Mouse (Mus musculus) heart, embryonic 13.5 days (tissue): ENCODE data around the gene Ccdc6. TPM values are rescaled to one million over a fixed set of nuclear protein-coding genes. Genes with fewer than 3 reads are reported as not detected.

ENCODE experiments used
- ATAC-seq: fragments of 200-750 bp; cut with Nextera tagmentation; 2 replicates; pipeline ENCODE4 v1.8.0; 2017; ENCODE audit warnings: moderate TSS enrichment; ENCODE audit not compliant: insufficient number of reproducible peaks, low FRiP score, low TSS enrichment; ENCODE audit errors: extremely low read depth
- H3K27ac ChIP-seq: fragments of 300-500 bp; sonication (generic); replicated peaks from 2 replicates; pipeline ENCODE4 v1.5.1; 2015; ENCODE audit warnings: moderate library complexity, mild to moderate bottlenecking, inconsistent platforms
- H3K27me3 ChIP-seq: fragments of 300-500 bp; sonication (generic); replicated peaks from 2 replicates; pipeline ENCODE4 v1.6.1; 2015; ENCODE audit warnings: mild to moderate bottlenecking, inconsistent platforms
- H3K36me3 ChIP-seq: fragments of 300-500 bp; sonication (generic); 2 replicates; pipeline ENCODE4 v1.6.1; 2015; ENCODE audit warnings: mild to moderate bottlenecking, inconsistent platforms
- H3K4me1 ChIP-seq: fragments of 300-500 bp; sonication (generic); 2 replicates; pipeline ENCODE4 v1.6.1; 2015; ENCODE audit warnings: inconsistent platforms
- H3K4me2 ChIP-seq: fragments of 300-500 bp; sonication (generic); 2 replicates; pipeline ENCODE4 v1.6.1; 2015; ENCODE audit warnings: inconsistent platforms, mild to moderate bottlenecking, moderate library complexity
- H3K4me3 ChIP-seq: fragments of 300-500 bp; sonication (generic); 2 replicates; pipeline ENCODE4 v1.5.1; 2015; ENCODE audit warnings: moderate library complexity, mild to moderate bottlenecking, inconsistent platforms
- H3K9ac ChIP-seq: fragments of 300-500 bp; sonication (generic); 2 replicates; pipeline ENCODE4 v1.6.1; 2015; ENCODE audit warnings: inconsistent platforms, mild to moderate bottlenecking, moderate library complexity
- H3K9me3 ChIP-seq: fragments of 300-500 bp; sonication (generic); 2 replicates; pipeline ENCODE4 v1.6.1; 2016; ENCODE audit warnings: inconsistent platforms
- WGBS: fragments of 180-500 bp; shearing (Covaris S2); methylation state at CpG from one replicate; pipeline ENCODE4 v1.1.7; 2015; ENCODE audit warnings: mixed read lengths; 5-methylcytosine and 5-hydroxymethylcytosine counted together
- polyA plus RNA-seq: library from polyadenylated mRNA; unstranded; fragments of >200 nt; fragmentation: Nextera tagmentation; extraction: Ambion mirVana; gene quantifications from 2 replicates; pipeline ENCODE4 v1.2.1, GENCODE M21; 2015

Ccdc6 gene
- polyA plus RNA-seq, 1 experiment from 2014 or later, result 12.5 TPM

DNA sequence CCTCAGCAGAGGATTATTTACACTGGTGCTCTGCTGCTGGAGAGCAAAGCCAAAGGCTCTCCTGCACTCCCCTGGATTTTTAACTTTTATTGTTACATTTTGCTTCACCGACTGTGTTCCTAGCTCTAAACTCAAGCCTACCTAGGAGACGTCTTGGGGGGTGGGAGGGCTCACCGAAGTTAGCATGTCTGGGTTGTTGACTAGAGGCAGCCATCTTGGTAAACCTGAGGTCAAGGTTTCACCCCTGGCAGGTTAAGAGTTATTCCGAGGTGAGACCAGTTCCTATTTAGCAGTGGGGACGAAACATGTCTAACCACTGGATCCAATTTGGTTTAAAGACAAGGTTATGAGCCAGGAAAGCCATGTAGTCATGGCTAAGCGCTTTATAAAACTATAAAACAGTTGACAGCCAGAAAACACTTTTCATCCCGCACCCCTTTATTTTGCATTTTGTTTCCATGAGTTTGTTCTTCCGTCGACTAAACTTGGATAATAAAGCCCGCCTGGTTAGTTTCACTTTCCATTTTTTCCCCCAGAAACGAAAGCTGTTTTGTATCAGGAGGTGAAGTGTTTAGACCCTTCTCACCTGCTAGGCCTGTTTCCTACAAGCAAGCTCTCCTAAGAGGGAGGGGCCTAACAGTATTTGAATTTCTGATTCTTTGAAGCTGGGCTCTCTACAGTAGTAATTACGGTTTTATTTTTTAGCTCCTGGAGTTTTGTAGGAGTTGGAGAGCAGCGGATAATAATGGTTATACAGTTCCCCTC is 1.2 kb upstream of the Ccdc6 start:
- peak overlapping the region; percentile 94 for H3K4me3 ChIP-seq
- WGBS, result 25% methylated on average over 13 of the region's 13 CpGs
- peaks cover 3% of the 10 kb centered on the region for H3K36me3 ChIP-seq
- peak overlapping the region; percentile 81 for H3K4me2 ChIP-seq
- H3K27ac ChIP-seq, result peak overlapping the region; percentile 93
- no peaks in the 10 kb centered on the region for H3K9me3 ChIP-seq
- no peak for ATAC-seq
- H3K4me1 ChIP-seq, result peaks cover 46% of the 10 kb centered on the region
- H3K27me3 ChIP-seq, result no peaks in the 10 kb centered on the region
- peak overlapping the region; percentile 99 for H3K9ac ChIP-seq

DNA sequence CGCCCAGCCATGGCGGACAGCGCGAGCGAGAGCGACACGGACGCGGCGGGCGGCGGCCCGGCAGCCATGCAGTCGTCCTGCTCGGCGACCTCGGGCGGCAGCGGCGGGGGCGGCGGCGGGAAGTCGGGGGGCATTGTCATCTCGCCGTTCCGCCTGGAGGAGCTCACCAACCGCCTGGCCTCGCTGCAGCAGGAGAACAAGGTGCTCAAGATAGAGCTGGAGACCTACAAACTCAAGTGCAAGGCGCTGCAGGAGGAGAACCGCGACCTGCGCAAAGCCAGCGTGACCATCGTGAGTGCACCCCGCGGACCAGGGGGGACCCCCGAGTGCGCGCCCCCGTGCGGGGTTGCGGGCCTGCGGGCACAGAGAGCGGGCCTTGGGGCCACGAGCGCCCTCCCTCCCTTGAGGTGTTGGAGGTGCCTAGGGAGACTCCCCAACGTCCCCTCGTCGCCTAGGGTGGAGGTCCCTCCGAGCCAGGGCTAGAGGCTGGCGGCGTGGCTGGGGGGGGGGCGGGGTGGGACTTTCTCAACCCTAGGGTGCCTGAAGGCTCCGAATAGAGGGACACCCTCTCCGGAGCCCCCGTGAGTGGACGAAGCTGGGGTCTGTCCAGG is 475 bp downstream of the Ccdc6 start:
- H3K4me2 ChIP-seq, result peak overlapping the region; percentile 81
- under 1% methylated on average over 41 of the region's 58 CpGs for WGBS
- ATAC-seq, result peak; percentile 25; the same call in 1 of the 2 replicates
- H3K36me3 ChIP-seq, result peaks cover 20% of the 10 kb centered on the region
- peak overlapping the region; percentile 94 for H3K4me3 ChIP-seq
- peak overlapping the region; percentile 99 for H3K9ac ChIP-seq
- peak overlapping the region; percentile 93 for H3K27ac ChIP-seq
- H3K4me1 ChIP-seq, result peaks cover 46% of the 10 kb centered on the region
- H3K27me3 ChIP-seq, result no peaks in the 10 kb centered on the region
- H3K9me3 ChIP-seq, result 0 out of 2 replicates have a peak, but pooled peaks cover 11% of the 10 kb centered on the region

DNA sequence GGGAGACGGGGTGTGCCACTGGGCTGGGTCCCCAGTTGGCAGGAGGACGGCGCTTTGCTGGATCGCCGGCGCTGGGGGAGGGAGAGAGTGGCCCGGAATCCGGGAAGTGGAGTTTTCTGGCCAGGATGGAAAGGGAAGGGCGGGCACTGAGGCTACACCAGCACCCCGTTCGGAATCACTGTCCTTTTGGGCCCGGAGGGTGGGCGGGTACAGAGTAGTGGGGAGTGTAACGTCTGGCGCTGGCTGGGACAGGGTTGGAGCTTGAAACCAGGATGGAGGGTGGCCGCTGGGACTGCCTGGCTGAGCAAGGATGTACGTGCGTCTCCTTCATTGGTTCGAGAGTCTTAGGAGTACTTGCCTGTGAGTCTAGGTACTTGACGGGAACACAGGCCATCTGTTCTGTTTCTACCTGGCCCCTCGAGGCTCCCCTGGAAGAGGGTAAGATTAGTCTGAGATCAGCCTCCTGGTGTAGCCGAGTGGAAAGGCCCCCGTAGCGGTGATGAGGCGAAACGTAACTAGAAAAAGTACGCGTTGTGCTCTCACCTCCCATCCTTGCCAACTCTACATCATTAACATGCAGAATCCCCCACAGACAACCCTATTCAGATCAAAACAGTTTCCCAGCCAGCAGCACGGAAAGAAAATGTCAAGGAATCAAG is 1.1 kb downstream of the Ccdc6 start:
- Histone ChIP-seq H3K4me3 (peak overlapping the region; percentile 94), H3K4me1 (peaks cover 46% of the 10 kb centered on the region), H3K27ac (peak overlapping the region; percentile 93), H3K9ac (peak overlapping the region; percentile 99), H3K36me3 (peaks cover 24% of the 10 kb centered on the region), H3K27me3 (no peaks in the 10 kb centered on the region), H3K9me3 (0 out of 2 replicates have a peak, but pooled peaks cover 13% of the 10 kb centered on the region), H3K4me2 (peak overlapping the region; percentile 81)
- ATAC-seq, result peak; percentile 7; the same call in 1 of the 2 replicates
- under 1% methylated on average over 29 of the region's 29 CpGs for WGBS

DNA sequence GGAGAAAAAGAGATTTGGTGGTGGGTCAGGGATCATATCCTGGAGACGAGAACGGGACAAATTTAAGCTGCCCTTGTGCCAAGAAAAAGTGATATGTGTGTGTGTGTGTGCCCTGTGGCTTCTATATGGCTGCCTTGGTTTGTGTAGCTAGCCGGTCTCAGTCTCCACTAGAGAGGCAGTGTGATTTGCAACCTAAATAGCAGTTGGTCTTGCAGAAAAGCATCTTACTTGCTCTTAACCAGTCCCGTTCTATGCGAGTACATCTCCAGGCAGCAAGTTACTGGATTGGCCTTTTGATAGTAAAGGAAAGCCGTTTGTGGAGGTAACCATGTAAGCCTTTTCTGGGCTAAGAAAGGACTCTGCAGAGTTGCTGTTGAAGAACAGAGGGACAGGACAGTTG is 1.7 kb downstream of the Ccdc6 start:
- ATAC-seq, result no peak
- peaks cover 49% of the 10 kb centered on the region for H3K4me1 ChIP-seq
- WGBS, result 5% methylated on average over 6 of the region's 6 CpGs
- H3K36me3 ChIP-seq, result peaks cover 30% of the 10 kb centered on the region
- peak overlapping the region; percentile 81 for H3K4me2 ChIP-seq
- no peaks in the 10 kb centered on the region for H3K27me3 ChIP-seq
- 0 out of 2 replicates have a peak, but pooled peaks cover 13% of the 10 kb centered on the region for H3K9me3 ChIP-seq
- peak overlapping the region; percentile 93 for H3K27ac ChIP-seq
- H3K9ac ChIP-seq, result peak overlapping the region; percentile 99
- H3K4me3 ChIP-seq, result peak overlapping the region; percentile 94

DNA sequence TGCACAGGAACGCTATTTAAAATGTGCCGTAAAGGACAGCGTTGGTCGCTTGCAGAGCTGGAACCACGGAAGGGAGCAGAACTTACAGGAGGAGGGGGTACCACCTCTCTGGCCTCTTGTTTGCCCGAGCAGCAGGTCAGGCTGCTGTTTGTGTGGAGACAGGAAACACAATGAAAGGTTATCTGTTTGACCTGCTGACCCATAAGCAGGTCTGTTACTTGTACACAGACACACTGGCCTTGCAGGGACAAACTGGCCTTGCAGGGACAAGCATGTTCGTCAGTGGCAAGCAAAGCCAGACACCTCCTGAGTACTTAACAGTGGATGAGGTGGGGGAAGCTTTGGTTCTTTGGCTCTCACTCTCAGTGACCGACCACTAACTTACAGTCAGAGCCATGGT is 2.1 kb downstream of the Ccdc6 start:
- WGBS, result 13% methylated on average over 8 of the region's 8 CpGs
- peak overlapping the region; percentile 93 for H3K27ac ChIP-seq
- H3K4me3 ChIP-seq, result peak overlapping the region; percentile 94
- ATAC-seq, result no peak
- H3K36me3 ChIP-seq, result peaks cover 31% of the 10 kb centered on the region
- no peaks in the 10 kb centered on the region for H3K27me3 ChIP-seq
- peak overlapping the region; percentile 81 for H3K4me2 ChIP-seq
- peaks cover 49% of the 10 kb centered on the region for H3K4me1 ChIP-seq
- H3K9ac ChIP-seq, result peak overlapping the region; percentile 99
- H3K9me3 ChIP-seq, result 0 out of 2 replicates have a peak, but pooled peaks cover 13% of the 10 kb centered on the region

DNA sequence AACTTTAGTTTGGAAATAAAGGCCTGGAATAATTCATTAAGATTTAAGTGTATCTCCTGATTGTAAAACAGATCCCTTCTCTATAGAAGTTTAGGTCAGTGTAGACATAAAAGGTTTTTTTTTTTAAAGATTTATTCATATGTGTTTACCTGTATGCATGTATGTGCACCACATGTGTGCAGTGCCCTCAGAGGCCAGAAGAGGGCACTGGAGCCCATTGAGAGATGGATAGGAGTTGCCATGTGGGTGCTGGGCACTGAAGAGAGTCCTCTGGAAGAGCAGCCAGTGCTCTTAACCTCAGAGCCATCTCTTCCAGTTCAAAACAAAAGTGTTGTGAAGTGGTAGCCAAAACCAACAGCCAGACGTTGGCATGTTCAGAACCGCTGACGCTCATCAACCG is 5.2 kb downstream of the Ccdc6 start:
- no peak overlapping the region for H3K4me2 ChIP-seq
- 96% methylated on average over 4 of the region's 4 CpGs for WGBS
- H3K4me3 ChIP-seq, result no peak overlapping the region
- peaks cover 59% of the 10 kb centered on the region for H3K4me1 ChIP-seq
- ATAC-seq, result no peak
- no peak overlapping the region for H3K27ac ChIP-seq
- H3K9me3 ChIP-seq, result 0 out of 2 replicates have a peak, but pooled peaks cover 13% of the 10 kb centered on the region
- no peaks in the 10 kb centered on the region for H3K27me3 ChIP-seq
- H3K9ac ChIP-seq, result no peak overlapping the region
- H3K36me3 ChIP-seq, result peaks cover 46% of the 10 kb centered on the region

DNA sequence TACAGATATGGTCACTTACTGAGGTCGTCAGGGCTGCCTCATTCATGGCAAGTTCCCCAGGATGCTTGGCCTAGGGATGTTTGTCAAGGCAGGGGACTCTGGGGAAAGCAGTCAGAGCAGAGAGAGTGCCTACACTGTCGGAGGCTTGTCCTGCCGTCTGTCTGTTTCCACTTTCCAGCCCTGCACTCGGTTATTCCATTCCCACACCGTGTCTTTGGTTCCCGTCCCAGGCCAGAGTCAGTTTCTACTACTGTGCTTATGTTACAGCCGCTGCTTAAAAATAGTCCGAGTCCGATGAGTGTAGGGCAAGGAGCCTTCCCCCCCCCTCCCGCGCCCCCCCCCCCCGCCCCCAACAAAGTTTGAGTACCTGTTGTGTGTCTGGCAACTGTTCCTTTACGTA is 11.1 kb downstream of the Ccdc6 start:
- H3K4me3 ChIP-seq, result no peak overlapping the region
- peak overlapping the region; percentile 6; the same call in 1 of the 2 replicates for H3K4me2 ChIP-seq
- no peak for ATAC-seq
- 40% methylated on average over 10 of the region's 13 CpGs for WGBS
- no peaks in the 10 kb centered on the region for H3K9me3 ChIP-seq
- no peak overlapping the region for H3K27ac ChIP-seq
- H3K4me1 ChIP-seq, result peaks cover 93% of the 10 kb centered on the region
- peaks cover 27% of the 10 kb centered on the region for H3K36me3 ChIP-seq
- H3K9ac ChIP-seq, result peak overlapping the region; percentile 42; the same call in 1 of the 2 replicates
- no peaks in the 10 kb centered on the region for H3K27me3 ChIP-seq

DNA sequence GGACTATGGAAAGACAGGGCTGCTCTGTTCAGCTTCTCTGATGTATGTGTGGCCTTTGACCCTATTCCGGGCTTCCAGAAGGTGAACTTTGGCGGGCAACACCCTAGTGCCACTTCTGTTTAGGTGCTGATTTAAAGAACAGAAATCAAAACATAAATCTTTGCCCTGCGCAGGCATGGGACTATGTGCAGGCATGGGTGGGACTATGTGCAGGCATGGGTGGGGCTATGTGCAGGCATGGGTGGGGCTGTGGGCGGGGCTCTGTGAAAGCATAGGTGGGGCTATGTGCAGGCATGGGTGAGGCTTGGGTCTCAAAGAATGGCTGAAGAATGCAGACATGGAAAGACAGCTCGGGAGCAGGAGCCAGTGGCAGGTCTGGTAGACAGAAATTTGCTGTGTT is 13.1 kb downstream of the Ccdc6 start:
- Histone ChIP-seq H3K27ac (no peak overlapping the region; the same call in 1 of the 2 replicates), H3K4me2 (no peak overlapping the region), H3K9ac (no peak overlapping the region), H3K4me1 (peaks cover 92% of the 10 kb centered on the region), H3K9me3 (no peaks in the 10 kb centered on the region), H3K4me3 (no peak overlapping the region), H3K36me3 (peaks cover 19% of the 10 kb centered on the region), H3K27me3 (no peaks in the 10 kb centered on the region)
- no peak for ATAC-seq
- 55% methylated on average over 5 of the region's 5 CpGs for WGBS

DNA sequence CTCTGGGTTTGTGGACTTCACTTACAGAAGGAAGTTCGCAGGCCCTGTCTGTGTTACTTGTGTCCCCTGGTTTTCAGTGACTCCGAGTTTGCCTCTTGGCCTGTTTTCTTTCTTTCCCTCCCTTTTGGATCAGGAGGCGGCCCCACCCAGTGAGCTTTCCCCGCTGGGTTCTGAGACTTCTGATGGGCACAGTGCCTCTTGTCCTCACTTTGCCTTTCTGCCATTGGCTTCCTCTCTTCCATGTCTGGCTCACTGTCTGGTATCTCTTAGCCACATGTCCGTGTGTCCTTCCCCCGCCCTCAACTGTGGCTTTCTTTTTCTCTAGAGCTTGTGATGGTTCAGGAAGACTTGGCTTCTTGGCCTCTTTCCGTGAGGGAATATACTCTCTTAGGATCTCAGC is 13.9 kb downstream of the Ccdc6 start:
- Histone ChIP-seq H3K9ac (no peak overlapping the region), H3K27me3 (no peaks in the 10 kb centered on the region), H3K27ac (no peak overlapping the region; the same call in 1 of the 2 replicates), H3K4me2 (no peak overlapping the region), H3K36me3 (peaks cover 12% of the 10 kb centered on the region), H3K4me1 (peaks cover 83% of the 10 kb centered on the region), H3K9me3 (no peaks in the 10 kb centered on the region), H3K4me3 (no peak overlapping the region)
- no peak for ATAC-seq
- WGBS, result 72% methylated on average over 7 of the region's 7 CpGs

DNA sequence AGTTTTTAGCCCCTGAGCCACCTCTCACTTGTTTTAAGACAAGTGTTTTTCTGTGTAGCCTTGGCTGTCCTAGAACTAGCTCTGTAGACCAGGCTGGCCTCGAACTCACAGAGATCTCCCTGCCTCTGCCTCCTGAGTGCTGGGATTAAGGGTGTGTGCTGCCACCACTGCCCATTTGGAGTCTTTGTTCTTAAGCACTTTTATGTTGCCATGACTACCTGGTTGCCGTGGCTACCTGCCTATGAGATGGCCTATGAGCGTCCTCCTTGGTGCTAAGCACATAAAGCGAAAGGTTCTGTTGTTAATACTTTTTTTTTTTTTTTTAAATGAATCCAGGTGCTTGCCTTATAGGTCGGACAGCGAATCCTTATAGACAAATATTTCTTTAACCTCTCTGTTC is 14.7 kb downstream of the Ccdc6 start:
- Histone ChIP-seq H3K4me1 (peaks cover 82% of the 10 kb centered on the region), H3K4me3 (no peak overlapping the region), H3K27ac (no peak overlapping the region), H3K9me3 (no peaks in the 10 kb centered on the region), H3K36me3 (peaks cover 13% of the 10 kb centered on the region), H3K4me2 (no peak overlapping the region), H3K27me3 (no peaks in the 10 kb centered on the region), H3K9ac (no peak overlapping the region)
- WGBS, result 91% methylated on average over 6 of the region's 6 CpGs
- ATAC-seq, result no peak

DNA sequence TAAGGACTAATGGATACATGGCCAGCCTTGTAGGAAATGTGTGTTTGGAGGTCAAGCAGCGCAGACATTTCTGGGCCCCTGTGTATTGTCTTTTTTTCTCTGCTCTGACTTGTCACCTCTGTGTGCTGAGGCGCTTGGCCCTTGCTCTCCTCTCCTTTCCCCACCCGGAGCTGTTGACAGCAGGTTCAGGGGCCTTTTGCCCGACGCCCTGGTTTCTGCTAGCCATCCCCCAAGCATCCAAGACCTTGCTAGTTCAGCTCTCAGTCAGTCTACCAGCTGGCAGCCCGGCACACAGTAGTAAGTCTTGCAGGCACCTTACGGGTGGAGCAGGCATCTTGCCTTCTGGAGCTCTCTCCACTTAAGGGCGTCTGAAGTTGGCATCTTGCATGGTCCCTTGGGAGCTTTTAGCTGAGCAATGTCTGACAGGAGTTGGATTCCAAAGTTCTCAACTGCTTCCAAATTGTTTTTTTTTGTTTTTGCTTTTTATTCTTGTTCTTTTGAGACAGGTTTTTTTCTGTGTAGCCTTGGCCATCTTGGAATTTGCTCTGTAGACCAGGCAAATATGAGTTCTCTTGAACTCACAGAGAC is 17.2 kb downstream of the Ccdc6 start:
- Histone ChIP-seq H3K9ac (no peak overlapping the region), H3K27ac (peak overlapping the region; percentile 68), H3K9me3 (no peaks in the 10 kb centered on the region), H3K36me3 (peaks cover 13% of the 10 kb centered on the region), H3K4me1 (peaks cover 78% of the 10 kb centered on the region), H3K27me3 (no peaks in the 10 kb centered on the region), H3K4me3 (no peak overlapping the region), H3K4me2 (peak overlapping the region; percentile 24; the same call in 1 of the 2 replicates)
- no peak for ATAC-seq
- 50% methylated on average over 8 of the region's 8 CpGs for WGBS
